Mouse (Mus musculus) liver, embryonic 14.5 days (tissue): ENCODE measurements around the gene Ccdc78.

Experiments used
- CTCF ChIP-seq: IDR thresholded peaks from 2 replicates; pipeline ENCODE4 v1.5.1; 2016; ENCODE audit warnings: antibody characterized with exemption, low read depth, control low read depth
- EP300 ChIP-seq: IDR thresholded peaks from 2 replicates; pipeline ENCODE4 v1.6.1; 2016; ENCODE audit warnings: antibody characterized with exemption, low read depth

GRCm38 (mm10) chr17:25806507-25806906 lies 20.1 kb downstream of the Ccdc78 start:
- TF ChIP-seq CTCF (no peak), EP300 (no peak)
